ENCODE assay signal across 8 mouse cellular contexts in the genomic region with DNA sequence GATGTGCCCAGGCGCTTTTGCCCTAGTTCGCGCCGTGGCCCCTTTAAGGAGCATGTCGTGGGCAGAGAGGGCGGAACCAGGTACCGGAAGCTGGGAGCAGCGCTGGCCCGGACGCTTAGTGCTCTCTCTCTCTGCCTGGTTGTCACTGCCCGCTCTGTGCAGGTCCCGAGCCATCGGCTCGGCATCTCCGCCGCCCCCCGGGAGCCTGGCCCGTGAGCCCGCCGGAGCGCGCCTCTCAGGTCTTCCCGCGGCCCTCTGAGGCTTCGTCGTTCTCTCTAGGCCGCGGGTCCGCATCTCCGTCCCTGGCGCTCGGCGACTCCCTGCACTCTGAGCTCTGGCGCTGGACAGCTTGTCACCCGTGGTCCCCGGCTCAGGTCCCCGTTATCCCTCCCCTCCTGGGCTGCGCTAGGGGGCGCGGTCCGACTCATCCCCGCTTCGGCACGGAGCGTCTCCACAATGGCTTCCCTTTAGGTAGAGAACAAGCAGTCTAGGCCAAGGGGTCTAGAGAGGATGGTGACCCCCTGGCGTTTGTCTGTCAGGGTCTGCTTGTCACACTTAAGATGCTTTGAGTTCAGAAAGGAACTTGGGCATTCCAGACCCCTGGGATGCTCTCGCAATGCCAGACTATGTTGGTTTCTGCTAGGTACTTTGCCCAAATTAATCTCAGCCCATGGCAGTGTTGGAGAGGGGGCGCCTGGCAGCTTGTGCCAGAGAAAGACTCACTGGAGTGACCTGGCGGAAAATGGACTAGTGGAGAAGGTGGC. TPM values are rescaled to one million over a fixed set of nuclear protein-coding genes. Genes with fewer than 3 reads are reported as not detected.
DNase-seq lines count a peak whose midpoint lies in the region; TF ChIP-seq lines count a peak whose summit lies in the region.

TSS of gene Adck2 (plus strand) at position 83 of the 764 bp plus-strand sequence.

- H3K4me3 ChIP-seq in cortical plate, adult 2 months (ENCODE audit: insufficient read depth, low read length), result peak within 1 kb of the TSS; percentile 85
- peak within 1 kb of the TSS; percentile 95 for H3K4me3 ChIP-seq in megakaryocyte, embryonic 14.5 days (replicated peaks)

- TF ChIP-seq CTCF in cortical plate, adult 2 months (IDR thresholded peaks at IDR 0.05; ENCODE audit: extremely low read depth, insufficient read depth, low read length), result no peak

- peak; percentile 86 for DNase-seq in adipocyte (ENCODE audit: low spot score)
- DNase-seq in gastrocnemius, postnatal 10 days, result peak; percentile 69
- DNase-seq in induced T-regulatory cell, adult 2 months (ENCODE audit: low read depth), result peak; percentile 89
- peak; percentile 59 to 65 for DNase-seq in left cerebral cortex, adult 8-10 months (ENCODE audit: low spot score in 2 of 2)
- DNase-seq in right cerebral cortex, postnatal 10 days (ENCODE audit: low spot score in 2 of 2), result peak; percentile 87 to 91
- DNase-seq in urinary bladder, postnatal 36 days (ENCODE audit: low spot score in 2 of 2), result peak; percentile 65 to 82

- peaks cover 30% of the 10 kb centered on the region for H3K36me3 ChIP-seq in megakaryocyte, embryonic 14.5 days (replicated peaks; ENCODE audit: low read length)

- peaks cover 3% of the 10 kb centered on the region for H3K4me1 ChIP-seq in cortical plate, adult 2 months (ENCODE audit: control insufficient read depth, insufficient read depth, low read length)
- peaks cover 25% of the 10 kb centered on the region for H3K4me1 ChIP-seq in megakaryocyte, embryonic 14.5 days

- H3K9me3 ChIP-seq in megakaryocyte, embryonic 14.5 days, result peaks cover 4% of the 10 kb centered on the region; the same call in 1 of the 2 replicates

- TF ChIP-seq POLR2A in cortical plate, adult 2 months (IDR thresholded peaks at IDR 0.05; ENCODE audit: extremely low read depth, insufficient read depth, low read length), result peak; percentile 92; the same call in 1 of the 2 replicates

- peak within 1 kb of the TSS; percentile 61 for H3K27ac ChIP-seq in cortical plate, adult 2 months (ENCODE audit: insufficient read depth, low read length)

- H3K27me3 ChIP-seq in megakaryocyte, embryonic 14.5 days (replicated peaks), result peaks cover 12% of the 10 kb centered on the region

RNA-seq across cellular contexts. Expression of gene Adck2, which starts in this region (rescaled TPM):
- polyA plus RNA-seq in cortical plate, adult 2 months (2012; rRNA removed), result 26.2 and 26.4 TPM in 2 replicates
- 10 to 100 TPM in 1 of 2 experiments, 1 to 10 TPM in 1; 6.2 to 12.5 TPM for total RNA-seq in gastrocnemius, postnatal 10 days (2021)
- total RNA-seq in left cerebral cortex, adult 8-10 months (2022), result 10 to 100 TPM; 24.4 to 35.5 (median 31.8) TPM
- 5.2 and 7.5 TPM in 2 replicates for polyA plus RNA-seq in megakaryocyte, embryonic 14.5 days (2012; ENCODE audit: insufficient read depth, low replicate concordance)

Comparison
In these comparisons a context has a peak if more than half of its experiments do, and no peak if none do; other contexts are left out.
1. Peak in every context shown above with its lines: DNase-seq, H3K4me3 ChIP-seq and H3K27ac ChIP-seq.